ENCODE assay signal across 10 mouse cellular contexts in the genomic region with DNA sequence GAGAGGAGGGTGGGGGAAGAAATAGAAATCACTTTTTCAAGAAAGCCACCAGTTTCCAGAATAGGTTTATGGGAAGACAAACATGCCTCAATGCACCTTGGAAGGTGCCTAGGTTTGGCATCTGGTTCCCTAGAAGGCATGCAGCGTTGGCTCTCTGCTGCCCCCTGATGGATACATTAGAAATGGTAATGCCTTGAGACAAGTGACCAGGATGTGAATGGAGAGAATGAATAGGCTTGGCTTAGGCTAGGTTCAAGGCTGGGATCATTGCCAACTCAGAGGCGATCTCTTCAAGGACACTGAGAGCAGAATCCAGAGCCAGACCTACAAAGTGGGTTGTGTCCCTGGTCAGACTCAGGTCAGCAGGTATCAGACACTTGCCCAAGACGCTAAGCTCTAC. TPM values are rescaled to one million over a fixed set of nuclear protein-coding genes. Genes with fewer than 3 reads are reported as not detected.
A peak's percentile ranks its signal among the peaks of the same experiment; 100 is the strongest.
DNase-seq lines count a peak whose midpoint lies in the region; ATAC-seq and TF ChIP-seq lines count a peak whose summit lies in the region.
"Had no signal": no experiment of that assay in that cellular context is flagged by ENCODE, and none has a peak within 500 bp of the region (broad histone marks: within the 10 kb centered on the region; RNA-seq: fewer than 3 reads in every experiment).

No protein-coding gene starts in this region.

- TF ChIP-seq POLR2A in bone marrow, adult 2 months (IDR thresholded peaks at IDR 0.05; ENCODE audit: borderline replicate concordance, control insufficient read depth, low read depth, low read length) = no peak

- peak; percentile 72 for DNase-seq in urinary bladder, postnatal 14 days (ENCODE audit: low spot score)
- no peak for DNase-seq in urinary bladder, adult 2 months (ENCODE audit: low spot score)
- peak; percentile 85 for DNase-seq in embryonic facial prominence, embryonic 11.5 days (ENCODE audit: low spot score)
- DNase-seq in liver, embryonic 11.5 days (ENCODE audit: low spot score) = no peak
- DNase-seq in ovary, postnatal 36 days (ENCODE audit: low spot score) = peak; percentile 46
- DNase-seq in thymus, postnatal 14 days = peak; percentile 80

- H3K9me3 ChIP-seq in embryonic facial prominence, embryonic 11.5 days (replicated peaks; ENCODE audit: control insufficient read depth, low read length) = no peaks in the 10 kb centered on the region
- no peaks in the 10 kb centered on the region for H3K9me3 ChIP-seq in liver, embryonic 11.5 days (ENCODE audit: control insufficient read depth, low read length)

- H3K4me3 ChIP-seq in bone marrow, adult 2 months (replicated peaks; ENCODE audit: control insufficient read depth, low read depth, low read length) = no peak overlapping the region
- no peak overlapping the region for H3K4me3 ChIP-seq in embryonic facial prominence, embryonic 11.5 days (ENCODE audit: low read depth, low read length)
- H3K4me3 ChIP-seq in liver, embryonic 11.5 days (ENCODE audit: low read depth, low read length) = no peak overlapping the region

- H3K4me1 ChIP-seq in bone marrow, adult 2 months (ENCODE audit: control insufficient read depth, insufficient read depth, low read length) = no peaks in the 10 kb centered on the region
- no peaks in the 10 kb centered on the region for H3K4me1 ChIP-seq in embryonic facial prominence, embryonic 11.5 days (ENCODE audit: control insufficient read depth, insufficient read depth, low read length)
- H3K4me1 ChIP-seq in liver, embryonic 11.5 days (replicated peaks; ENCODE audit: control insufficient read depth, insufficient read depth, low read length) = no peaks in the 10 kb centered on the region; the same call in 1 of the 2 replicates

- TF ChIP-seq CTCF in bone marrow, adult 2 months (IDR thresholded peaks at IDR 0.05; ENCODE audit: control insufficient read depth, insufficient read depth, low read length) = peak; percentile 96

- no peak overlapping the region for H3K4me2 ChIP-seq in embryonic facial prominence, embryonic 11.5 days (ENCODE audit: low read depth, low read length)
- no peak overlapping the region for H3K4me2 ChIP-seq in liver, embryonic 11.5 days

- H3K27ac ChIP-seq in bone marrow, adult 2 months (ENCODE audit: control insufficient read depth, insufficient read depth, low read depth, low read length, poor library complexity) = no peak overlapping the region
- no peak overlapping the region for H3K27ac ChIP-seq in embryonic facial prominence, embryonic 11.5 days (replicated peaks; ENCODE audit: low read depth, low read length)
- no peak overlapping the region for H3K27ac ChIP-seq in liver, embryonic 11.5 days (ENCODE audit: low read depth, low read length)

- no peak overlapping the region for H3K9ac ChIP-seq in embryonic facial prominence, embryonic 11.5 days (replicated peaks; ENCODE audit: low read length)
- no peak overlapping the region for H3K9ac ChIP-seq in liver, embryonic 11.5 days (ENCODE audit: low read depth, low read length)

- WGBS in bone marrow, adult 2 months = 24% methylated on average over 3 of the region's 3 CpGs
- 17% methylated on average over 3 of the region's 3 CpGs for WGBS in embryonic facial prominence, embryonic 11.5 days
- 29% methylated on average over 3 of the region's 3 CpGs for WGBS in liver, embryonic 11.5 days

- no peak for ATAC-seq in embryonic facial prominence, embryonic 11.5 days (replicated peaks; ENCODE audit: insufficient number of reproducible peaks, low FRiP score, low TSS enrichment, low read depth)
- peak; percentile 52 for ATAC-seq in inflammation-experienced regulatory T-cells, adult 6 months
- ATAC-seq in liver, embryonic 11.5 days (replicated peaks; ENCODE audit: low FRiP score) = 0 out of 2 replicates have a peak, but pooled peaks have one; percentile 39

- H3K27me3 ChIP-seq in embryonic facial prominence, embryonic 11.5 days (ENCODE audit: control insufficient read depth, insufficient read depth, low read length) = no peaks in the 10 kb centered on the region
- no peaks in the 10 kb centered on the region for H3K27me3 ChIP-seq in liver, embryonic 11.5 days (replicated peaks; ENCODE audit: control insufficient read depth, insufficient read depth, low read length)

- H3K36me3 ChIP-seq in embryonic facial prominence, embryonic 11.5 days (replicated peaks; ENCODE audit: control insufficient read depth, insufficient read depth, low read depth, low read length) = no peaks in the 10 kb centered on the region
- H3K36me3 ChIP-seq in liver, embryonic 11.5 days (ENCODE audit: control insufficient read depth, insufficient read depth, low read length) = no peaks in the 10 kb centered on the region

RNA-seq across cellular contexts. Expression of a gene that starts 10.6 kb away (rescaled TPM):
- polyA plus RNA-seq in urinary bladder, adult 2 months (2012; rRNA removed) = 322 and 393 TPM in 2 replicates
- 141 and 187 TPM in 2 replicates for polyA plus RNA-seq in bone marrow, adult 2 months (2011; ENCODE audit: insufficient read depth, insufficient read length, low replicate concordance, missing spikeins)
- 866 and 923 TPM in 2 replicates for polyA plus RNA-seq in embryonic facial prominence, embryonic 11.5 days (2014; fragmentation: Nextera tagmentation; extraction: Ambion mirVana)
- polyA plus RNA-seq in inflammation-experienced regulatory T-cells, adult 6 months (2017; shearing (Covaris generic)) = 100 to 1,000 TPM; 418 to 487 (median 438) TPM
- polyA plus RNA-seq in liver, embryonic 11.5 days (2014; fragmentation: Nextera tagmentation; extraction: Ambion mirVana) = 621 and 624 TPM in 2 replicates

RNA-seq across cellular contexts. Expression of a gene that starts 13.2 kb away (rescaled TPM):
- 0.28 and 0.40 TPM in 2 replicates for polyA plus RNA-seq in urinary bladder, adult 2 months (2012; rRNA removed)
- 11.0 and 35.0 TPM in 2 replicates for polyA plus RNA-seq in bone marrow, adult 2 months (2011; ENCODE audit: insufficient read depth, insufficient read length, low replicate concordance, missing spikeins)
- not detected in 2 replicates for polyA plus RNA-seq in embryonic facial prominence, embryonic 11.5 days (2014; fragmentation: Nextera tagmentation; extraction: Ambion mirVana)
- not detected for polyA plus RNA-seq in inflammation-experienced regulatory T-cells, adult 6 months (2017; shearing (Covaris generic))
- polyA plus RNA-seq in liver, embryonic 11.5 days (2014; fragmentation: Nextera tagmentation; extraction: Ambion mirVana) = not detected in 2 replicates

RNA-seq across cellular contexts. Expression of a gene that starts 23.4 kb away (rescaled TPM):
- not detected in 2 replicates for polyA plus RNA-seq in urinary bladder, adult 2 months (2012; rRNA removed)
- 1.7 TPM in 1 of 2 replicates, not detected in the other for polyA plus RNA-seq in bone marrow, adult 2 months (2011; ENCODE audit: insufficient read depth, insufficient read length, low replicate concordance, missing spikeins)
- not detected in 2 replicates for polyA plus RNA-seq in embryonic facial prominence, embryonic 11.5 days (2014; fragmentation: Nextera tagmentation; extraction: Ambion mirVana)
- polyA plus RNA-seq in inflammation-experienced regulatory T-cells, adult 6 months (2017; shearing (Covaris generic)) = not detected
- polyA plus RNA-seq in liver, embryonic 11.5 days (2014; fragmentation: Nextera tagmentation; extraction: Ambion mirVana) = not detected in 2 replicates
- polyA plus RNA-seq: heart, embryonic 14.5 days; stomach, embryonic 14.5 days had no signal

RNA-seq across cellular contexts. Expression of a gene that starts 28.9 kb away (rescaled TPM):
- 8.7 and 11.1 TPM in 2 replicates for polyA plus RNA-seq in urinary bladder, adult 2 months (2012; rRNA removed)
- 4.7 and 14.3 TPM in 2 replicates for polyA plus RNA-seq in bone marrow, adult 2 months (2011; ENCODE audit: insufficient read depth, insufficient read length, low replicate concordance, missing spikeins)
- polyA plus RNA-seq in embryonic facial prominence, embryonic 11.5 days (2014; fragmentation: Nextera tagmentation; extraction: Ambion mirVana) = 0.45 and 0.66 TPM in 2 replicates
- 10 to 100 TPM in 2 of 3 experiments, 1 to 10 TPM in 1; 2.6 to 42.7 (median 10.9) TPM for polyA plus RNA-seq in inflammation-experienced regulatory T-cells, adult 6 months (2017; shearing (Covaris generic))
- 0.60 and 0.83 TPM in 2 replicates for polyA plus RNA-seq in liver, embryonic 11.5 days (2014; fragmentation: Nextera tagmentation; extraction: Ambion mirVana)

RNA-seq across cellular contexts. Expression of a gene that starts 33.4 kb away (rescaled TPM):
- not detected in 2 replicates for polyA plus RNA-seq in urinary bladder, adult 2 months (2012; rRNA removed)
- polyA plus RNA-seq in bone marrow, adult 2 months (2011; ENCODE audit: insufficient read depth, insufficient read length, low replicate concordance, missing spikeins) = not detected in 2 replicates
- not detected in 2 replicates for polyA plus RNA-seq in embryonic facial prominence, embryonic 11.5 days (2014; fragmentation: Nextera tagmentation; extraction: Ambion mirVana)
- not detected for polyA plus RNA-seq in inflammation-experienced regulatory T-cells, adult 6 months (2017; shearing (Covaris generic))
- polyA plus RNA-seq in liver, embryonic 11.5 days (2014; fragmentation: Nextera tagmentation; extraction: Ambion mirVana) = not detected in 2 replicates
- polyA plus RNA-seq: heart, embryonic 14.5 days; stomach, embryonic 14.5 days had no signal

Comparison
In these comparisons a context has a peak if more than half of its experiments do, and no peak if none do; other contexts are left out.
1. DNase-seq: peak in urinary bladder, postnatal 14 days (single experiment), embryonic facial prominence, embryonic 11.5 days (single experiment), ovary, postnatal 36 days (single experiment) and thymus, postnatal 14 days (single experiment); none in urinary bladder, adult 2 months (single experiment) and liver, embryonic 11.5 days (single experiment).